Comparison of ENCODE assay signal across 14 mouse cellular contexts in the genomic region with DNA sequence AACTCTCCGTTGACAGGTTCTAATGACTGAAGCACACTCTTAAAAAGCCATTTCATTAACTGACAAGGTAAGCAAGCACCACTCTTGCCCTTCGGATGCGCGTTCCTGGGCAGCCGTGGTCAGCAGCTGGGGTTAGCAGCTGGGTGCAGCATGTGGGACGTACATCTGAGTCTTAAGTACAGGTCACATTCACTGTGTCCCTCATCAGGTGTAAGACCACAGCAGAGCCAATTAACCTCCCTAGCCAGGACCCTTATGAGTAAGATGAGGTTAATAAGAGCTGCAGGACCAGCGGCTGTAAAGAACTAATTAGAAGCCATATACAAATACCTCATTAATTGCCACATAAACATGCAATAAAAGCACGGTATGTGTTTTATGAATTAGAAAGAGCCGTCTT.
DNase-seq lines count a peak whose midpoint lies in the region; ATAC-seq and TF ChIP-seq lines count a peak whose summit lies in the region.
"Had no signal": no experiment of that assay in that cellular context is flagged by ENCODE, and none has a peak within 500 bp of the region (broad histone marks: within the 10 kb centered on the region; RNA-seq: fewer than 3 reads in every experiment).

No protein-coding gene starts in this region.

- no peaks in the 10 kb centered on the region for H3K9me3 ChIP-seq in heart, embryonic 12.5 days (replicated peaks)
- H3K9me3 ChIP-seq in limb, embryonic 10.5 days (replicated peaks) = no peaks in the 10 kb centered on the region
- H3K9me3 ChIP-seq in stomach, embryonic 16.5 days (replicated peaks; ENCODE audit: control insufficient read depth, low read length) = no peaks in the 10 kb centered on the region
- H3K9me3 ChIP-seq: heart, embryonic 15.5 days had no signal

- no peak for DNase-seq in heart, adult 8-10 months (ENCODE audit: low spot score)
- no peak for DNase-seq in layer of hippocampus, adult 2 months (ENCODE audit: low spot score in 2 of 2)
- no peak for DNase-seq in layer of hippocampus, adult 18-20 months (ENCODE audit: low spot score in 2 of 2)
- peak; percentile 50 for DNase-seq in limb, embryonic 10.5 days (ENCODE audit: low spot score)
- no peak for DNase-seq in right cerebral cortex, adult 18-20 months
- no peak for DNase-seq in left cerebral cortex, adult 2 months (ENCODE audit: extremely low spot score in 1 of 2, low spot score in 2 of 2)
- DNase-seq: cerebellum, postnatal 10 days; kidney, adult 9 months; thymus, adult 18-20 months had no signal

- H3K36me3 ChIP-seq in heart, embryonic 12.5 days = no peaks in the 10 kb centered on the region
- no peaks in the 10 kb centered on the region for H3K36me3 ChIP-seq in limb, embryonic 10.5 days
- H3K36me3 ChIP-seq in stomach, embryonic 16.5 days (ENCODE audit: control insufficient read depth, insufficient read depth, low read length) = no peaks in the 10 kb centered on the region
- H3K36me3 ChIP-seq: heart, embryonic 15.5 days had no signal

- no peak for TF ChIP-seq CTCF in layer of hippocampus, adult 2 months (conservative IDR thresholded peaks at IDR 0.05)
- no peak for TF ChIP-seq CTCF in left cerebral cortex, adult 2 months (IDR thresholded peaks at IDR 0.05)

- H3K27me3 ChIP-seq in heart, embryonic 12.5 days (replicated peaks) = no peaks in the 10 kb centered on the region
- H3K27me3 ChIP-seq in limb, embryonic 10.5 days (ENCODE audit: low read depth, poor library complexity, severe bottlenecking) = no peaks in the 10 kb centered on the region; the same call in 1 of the 2 replicates
- no peaks in the 10 kb centered on the region for H3K27me3 ChIP-seq in stomach, embryonic 16.5 days (ENCODE audit: control insufficient read depth, insufficient read depth, low read length)
- H3K27me3 ChIP-seq: heart, embryonic 15.5 days had no signal

- intact Hi-C loops in left cerebral cortex, adult 2 months (cut with DNase I) = no loop called here

- H3K9ac ChIP-seq in heart, embryonic 12.5 days = no peak overlapping the region
- no peak overlapping the region for H3K9ac ChIP-seq in stomach, embryonic 16.5 days (ENCODE audit: low read length)
- H3K9ac ChIP-seq: liver, embryonic 14.5 days had no signal

- WGBS in heart, embryonic 12.5 days = 71% methylated on average over 9 of the region's 9 CpGs
- 30% methylated on average over 9 of the region's 9 CpGs for WGBS in limb, embryonic 10.5 days
- 45% methylated on average over 9 of the region's 9 CpGs for WGBS in stomach, embryonic 16.5 days

- ATAC-seq in heart, embryonic 12.5 days (ENCODE audit: insufficient number of reproducible peaks, low FRiP score) = no peak
- no peak for ATAC-seq in stomach, embryonic 16.5 days (ENCODE audit: insufficient read depth, low FRiP score)
- ATAC-seq: activated CD4-positive, CD25-positive, alpha-beta regulatory T cell, adult 4 months had no signal

- H3K4me2 ChIP-seq in heart, embryonic 12.5 days = peak overlapping the region; percentile 65; the same call in 1 of the 2 replicates
- peak overlapping the region; percentile 53; the same call in 1 of the 2 replicates for H3K4me2 ChIP-seq in stomach, embryonic 16.5 days (ENCODE audit: low read depth, low read length)

- H3K27ac ChIP-seq in heart, embryonic 12.5 days (ENCODE audit: poor library complexity, severe bottlenecking) = no peak overlapping the region
- no peak overlapping the region for H3K27ac ChIP-seq in layer of hippocampus, adult 2 months
- H3K27ac ChIP-seq in limb, embryonic 10.5 days = no peak overlapping the region
- H3K27ac ChIP-seq in stomach, embryonic 16.5 days (ENCODE audit: low read length) = no peak overlapping the region
- no peak overlapping the region for H3K27ac ChIP-seq in left cerebral cortex, adult 2 months
- H3K27ac ChIP-seq: heart, embryonic 15.5 days; liver, embryonic 14.5 days had no signal

- H3K4me3 ChIP-seq in heart, embryonic 12.5 days = no peak overlapping the region
- peak overlapping the region; percentile 48 for H3K4me3 ChIP-seq in layer of hippocampus, adult 2 months
- peak overlapping the region; percentile 44; the same call in 1 of the 2 replicates for H3K4me3 ChIP-seq in limb, embryonic 10.5 days
- no peak overlapping the region for H3K4me3 ChIP-seq in stomach, embryonic 16.5 days (replicated peaks; ENCODE audit: low read length)
- H3K4me3 ChIP-seq in left cerebral cortex, adult 2 months = no peak overlapping the region

- H3K4me1 ChIP-seq in heart, embryonic 12.5 days (replicated peaks) = peaks cover 12% of the 10 kb centered on the region
- peaks cover 30% of the 10 kb centered on the region for H3K4me1 ChIP-seq in limb, embryonic 10.5 days
- H3K4me1 ChIP-seq in stomach, embryonic 16.5 days (ENCODE audit: control insufficient read depth, insufficient read depth, low read length) = 0 out of 2 replicates have a peak, but pooled peaks cover 9% of the 10 kb centered on the region

Comparison
In these comparisons a context has a peak if more than half of its experiments do, and no peak if none do; other contexts are left out.
1. H3K4me3 ChIP-seq: peak in layer of hippocampus, adult 2 months (single experiment) and limb, embryonic 10.5 days (single experiment); none in heart, embryonic 12.5 days (single experiment), stomach, embryonic 16.5 days (single experiment) and left cerebral cortex, adult 2 months (single experiment).